Mouse (Mus musculus) CH12.LX (cell line): ENCODE data around the gene Trub1. TPM values are rescaled to one million over a fixed set of nuclear protein-coding genes. Genes with fewer than 3 reads are reported as not detected.

Experiments
- DNase-seq: peaks from one replicate; pipeline ENCODE4 v3.0.0-alpha.2; 2013; ENCODE audit errors: extremely low read depth
- H3K27ac ChIP-seq: 2 replicates; pipeline ENCODE4 v1.5.1; 2012; ENCODE audit warnings: low read depth, mild to moderate bottlenecking, control low read depth, moderate library complexity; ENCODE audit not compliant: insufficient read depth
- H3K27me3 ChIP-seq: replicated peaks from 2 replicates; pipeline ENCODE3; 2012; ENCODE audit warnings: inconsistent platforms
- H3K36me3 ChIP-seq, 2 experiments: replicated peaks in 1 of 2; 2 replicates each; pipeline versions ENCODE3 to v1.6.1; 2012; ENCODE audit warnings: inconsistent platforms in 1 of 2, low read length in 1 of 2, mild to moderate bottlenecking in 1 of 2, mixed read lengths in 1 of 2, moderate library complexity in 1 of 2; ENCODE audit not compliant: control insufficient read depth in 1 of 2, insufficient read depth in 1 of 2
- H3K4me1 ChIP-seq, 2 experiments: 2 replicates each; pipeline ENCODE4 v1.6.1; 2012; ENCODE audit warnings: inconsistent platforms in 1 of 2, moderate library complexity in 1 of 2; ENCODE audit not compliant: insufficient read depth in 2 of 2, control insufficient read depth in 1 of 2
- H3K4me2 ChIP-seq: 2 replicates; pipeline ENCODE4 v1.6.1; 2012; ENCODE audit warnings: low read depth, mild to moderate bottlenecking, control low read depth; ENCODE audit not compliant: poor library complexity, insufficient read depth, severe bottlenecking
- H3K4me3 ChIP-seq, 3 experiments: fragments of 150-350 bp in 1 of 3; sonication (generic) in 1 of 3; replicated peaks in 1 of 3; 2 replicates each; pipeline versions ENCODE3 to v1.5.1; 2011 to 2012; ENCODE audit warnings: low read depth in 2 of 3, low read length in 2 of 3, mild to moderate bottlenecking in 2 of 3, moderate library complexity in 2 of 3, control low read depth in 1 of 3, improper control_type of control experiment in 1 of 3, inconsistent platforms in 1 of 3, mixed read lengths in 1 of 3; ENCODE audit not compliant: poor library complexity in 1 of 3
- H3K79me2 ChIP-seq: replicated peaks from 2 replicates; pipeline ENCODE4 v1.6.1; 2012; ENCODE audit warnings: mild to moderate bottlenecking, moderate library complexity; ENCODE audit not compliant: control insufficient read depth, poor library complexity, insufficient read depth, severe bottlenecking; ENCODE audit errors: extremely low read depth
- H3K9ac ChIP-seq: 2 replicates; pipeline ENCODE4 v1.6.1; 2012; ENCODE audit warnings: low read depth, mild to moderate bottlenecking, control low read depth, moderate library complexity; ENCODE audit not compliant: insufficient read depth
- H3K9me3 ChIP-seq: replicated peaks from 2 replicates; pipeline ENCODE3; 2012; ENCODE audit warnings: low read length, inconsistent platforms, mixed read lengths
- CHD1 ChIP-seq: IDR thresholded peaks from 2 replicates; pipeline ENCODE4 v1.6.1; 2012; ENCODE audit warnings: low read depth, low read length, improper control_type of control experiment, inconsistent platforms
- CHD2 ChIP-seq: IDR thresholded peaks from 2 replicates; pipeline ENCODE4 v1.6.1; 2011; ENCODE audit warnings: low read length, improper control_type of control experiment
- MYC ChIP-seq: IDR thresholded peaks from 2 replicates; pipeline ENCODE4 v1.6.1; 2011; ENCODE audit warnings: low read depth, mild to moderate bottlenecking, improper control_type of control experiment, low read length
- NRF1 ChIP-seq: IDR thresholded peaks from 2 replicates; pipeline ENCODE4 v1.6.1; 2014; ENCODE audit warnings: low read depth, mild to moderate bottlenecking, inconsistent platforms, low read length, improper control_type of control experiment, moderate library complexity
- RCOR1 ChIP-seq: conservative IDR thresholded peaks from 2 replicates; pipeline ENCODE4 v1.6.1; 2012; ENCODE audit warnings: low read depth, mild to moderate bottlenecking, inconsistent platforms, low read length, improper control_type of control experiment
- SIN3A ChIP-seq: IDR thresholded peaks from 2 replicates; pipeline ENCODE4 v1.6.1; 2012; ENCODE audit warnings: low read length, improper control_type of control experiment, inconsistent platforms
- TCF12 ChIP-seq: IDR thresholded peaks from 2 replicates; pipeline ENCODE4 v1.6.1; 2014; ENCODE audit warnings: low read depth, mild to moderate bottlenecking, inconsistent platforms, low read length, improper control_type of control experiment
- USF1 ChIP-seq: IDR thresholded peaks from 2 replicates; pipeline ENCODE4 v1.6.1; 2014; ENCODE audit warnings: low read depth, mild to moderate bottlenecking, inconsistent platforms, low read length, improper control_type of control experiment
- ZKSCAN1 ChIP-seq: IDR thresholded peaks from 2 replicates; pipeline ENCODE4 v1.6.1; 2012; ENCODE audit warnings: low read depth, inconsistent platforms, low read length, improper control_type of control experiment, borderline replicate concordance
- ZMIZ1 ChIP-seq: IDR thresholded peaks from 2 replicates; pipeline ENCODE4 v1.6.1; 2012; ENCODE audit warnings: low read depth, mild to moderate bottlenecking, inconsistent platforms, low read length, improper control_type of control experiment
- ZNF384 ChIP-seq: IDR thresholded peaks from 2 replicates; pipeline ENCODE4 v1.6.1; 2012; ENCODE audit warnings: low read depth, low read length, improper control_type of control experiment, inconsistent platforms
- dilution Hi-C: fragments of 300-500 bp; cut with MboI; formaldehyde crosslinking; loops from 2 replicates; pipeline ENCODE4 v1.14.3; 2020; ENCODE audit warnings: low sequenced_read_pairs; ENCODE audit not compliant: extremely low pct_unique_long_range_greater_than_20kb, extremely low pct_ligation_motif_present
- in situ Hi-C: fragments of 300-500 bp; cut with MboI; formaldehyde crosslinking; loops from 3 replicates; pipeline ENCODE4 v1.14.3; 2019; ENCODE audit warnings: low sequenced_read_pairs, low pct_ligation_motif_present, low pct_unique_long_range_greater_than_20kb, mixed read lengths
- polyA plus RNA-seq: library from polyadenylated mRNA; unstranded; fragments of >175 nt; gene quantifications from 2 replicates; pipeline ENCODE4 v1.2.1, GENCODE M21; 2012; ENCODE audit warnings: low read depth; ENCODE audit not compliant: insufficient read length
- total RNA-seq, 2 experiments: library from RNA; depleted of rRNA; stranded (reverse); fragments of 300-350 nt in 1 of 2; fragments of >200 nt in 1 of 2; gene quantifications; 2 replicates each; pipeline ENCODE4 v1.2.3; 2012 to 2014

Gene Trub1
- total and polyA plus RNA-seq, 3 experiments: 36.2 to 40.0 (median 36.4) TPM

DNA sequence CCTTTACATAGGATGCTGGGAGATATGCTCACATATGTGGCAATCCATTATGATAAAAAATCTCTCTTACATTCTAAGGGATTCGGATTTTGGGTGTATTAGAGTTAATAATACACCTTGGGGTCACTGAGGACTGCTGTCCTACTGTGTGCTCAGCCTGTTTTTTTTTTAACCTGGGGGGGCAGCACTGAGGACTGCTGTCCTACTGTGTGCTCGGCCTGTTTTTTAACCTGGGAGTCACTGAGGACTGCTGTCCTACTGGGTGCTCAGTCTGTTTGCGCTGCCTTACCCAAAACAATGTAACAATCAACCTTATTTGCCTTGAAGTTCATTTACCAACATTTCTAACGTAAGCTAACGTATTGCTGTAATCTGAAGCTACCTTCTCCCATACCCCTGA, 47.5 kb downstream of the Trub1 start:
- dilution Hi-C loops: no loop called here

DNA sequence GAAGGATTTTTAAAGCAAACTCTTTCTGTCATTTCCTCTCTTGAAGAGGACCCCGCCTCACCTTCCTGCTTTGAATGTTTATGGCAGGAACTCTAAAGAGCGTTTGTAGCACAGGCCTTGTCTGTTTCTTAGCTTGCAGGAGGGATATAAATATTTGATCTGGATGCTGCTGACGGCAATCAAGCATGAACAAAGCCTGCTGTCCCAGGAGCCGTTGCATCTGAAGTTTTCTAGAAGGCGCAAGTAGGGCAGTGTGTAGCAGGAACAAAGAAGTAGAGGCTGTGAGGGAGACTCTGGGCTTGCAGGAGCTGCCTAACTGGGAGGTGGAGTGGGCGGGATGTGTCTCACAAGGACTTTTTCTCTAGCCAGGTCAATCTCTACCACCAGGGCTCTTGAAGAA, 50.4 kb downstream of the Trub1 start:
- no peak for DNase-seq
- no peaks in the 10 kb centered on the region for H3K27me3 ChIP-seq
- H3K4me3 ChIP-seq: no peak overlapping the region
- H3K4me1 ChIP-seq: peaks cover 0 to 1% of the 10 kb centered on the region in 2 experiments; a peak in 1 of 4 replicates
- dilution Hi-C loops (no loop called here), in situ Hi-C loops (no loop called here)
- H3K27ac ChIP-seq: no peak overlapping the region
- H3K9ac ChIP-seq: no peak overlapping the region
- H3K36me3 ChIP-seq: no peaks in the 10 kb centered on the region
- TF ChIP-seq CHD1 (no peak), CHD2 (no peak), ZNF384 (no peak), MYC (no peak), ZMIZ1 (no peak), USF1 (no peak)
- no peaks in the 10 kb centered on the region for H3K9me3 ChIP-seq
- H3K79me2 ChIP-seq: no peaks in the 10 kb centered on the region
- no peak overlapping the region for H3K4me2 ChIP-seq

More for the DNA sequence above, 47.5 kb downstream of the Trub1 start:
- in situ Hi-C loops: no loop called here
- no peaks in the 10 kb centered on the region for H3K9me3 ChIP-seq
- no peak overlapping the region for H3K4me3 ChIP-seq
- TF ChIP-seq ZKSCAN1 (peak; percentile 86), MYC (no peak), TCF12 (no peak), SIN3A (no peak)
- TF ChIP-seq, all 38 proteins: peak for 1
- no peak overlapping the region for H3K4me2 ChIP-seq
- no peaks in the 10 kb centered on the region for H3K36me3 ChIP-seq
- no peak overlapping the region for H3K27ac ChIP-seq
- no peaks in the 10 kb centered on the region for H3K4me1 ChIP-seq
- no peaks in the 10 kb centered on the region for H3K79me2 ChIP-seq
- H3K27me3 ChIP-seq: no peaks in the 10 kb centered on the region
- no peak overlapping the region for H3K9ac ChIP-seq
- DNase-seq: no peak

DNA sequence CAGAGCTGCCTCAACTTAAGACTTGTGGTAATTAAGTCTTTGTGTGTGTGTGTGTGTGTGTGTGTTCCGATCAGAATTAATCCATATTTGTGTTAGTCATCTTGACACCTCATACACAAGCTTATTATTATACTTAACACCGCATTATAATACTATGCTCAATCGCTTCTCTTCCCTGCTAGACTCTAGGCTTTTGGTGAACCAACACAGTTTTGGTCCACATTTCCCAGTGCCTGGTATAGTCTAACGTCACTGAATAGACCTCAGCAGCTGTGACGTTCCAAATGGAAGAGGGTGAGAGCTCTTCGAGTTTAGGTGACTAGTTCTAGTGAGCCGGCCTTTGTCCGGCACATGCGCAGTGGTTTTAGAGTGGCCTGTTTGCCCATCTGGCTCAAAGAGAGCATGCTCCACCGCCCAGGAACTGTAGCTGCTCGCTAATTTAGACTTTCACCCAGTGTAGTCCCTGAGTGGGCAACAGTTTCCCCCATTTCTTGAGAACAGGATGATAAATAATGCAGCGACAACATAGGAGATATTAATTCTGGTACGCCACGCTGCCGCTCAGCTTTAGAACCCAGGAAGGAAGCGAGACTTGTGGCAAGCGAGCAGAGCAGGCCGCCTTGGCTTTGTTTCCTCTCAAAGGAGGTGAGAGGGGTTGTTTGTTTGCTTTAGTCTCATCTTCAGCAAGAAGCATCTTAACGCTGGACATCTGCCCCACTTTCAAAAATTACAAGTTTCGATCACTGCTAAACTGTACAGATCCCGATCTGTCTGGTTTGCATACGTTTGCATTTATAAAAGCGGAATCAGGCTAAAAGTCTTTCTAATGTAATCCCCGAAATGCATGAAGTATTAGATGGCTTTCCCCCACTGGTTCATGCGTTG, 52.6 kb downstream of the Trub1 start:
- H3K9me3 ChIP-seq: no peaks in the 10 kb centered on the region
- H3K4me3 ChIP-seq: no peak overlapping the region
- dilution Hi-C loops: no loop called here
- in situ Hi-C loops: no loop called here
- no peaks in the 10 kb centered on the region for H3K27me3 ChIP-seq
- H3K79me2 ChIP-seq: no peaks in the 10 kb centered on the region
- H3K4me2 ChIP-seq: no peak overlapping the region
- no peak for DNase-seq
- no peak overlapping the region for H3K9ac ChIP-seq
- no peak overlapping the region for H3K27ac ChIP-seq
- peaks cover 0 to 21% of the 10 kb centered on the region in 2 experiments; a peak in 3 of 4 replicates for H3K4me1 ChIP-seq
- TF ChIP-seq RCOR1 (no peak), NRF1 (peak; percentile 67), CHD1 (no peak)
- H3K36me3 ChIP-seq: no peaks in the 10 kb centered on the region
